Mouse (Mus musculus) liver, embryonic 14.5 days (tissue): ENCODE results near the gene Lrrc8e.
A peak's percentile ranks its signal among the peaks of the same experiment; 100 is the strongest.

Experiments
- CTCF ChIP-seq: IDR thresholded peaks from 2 replicates; pipeline ENCODE4 v1.5.1; 2016; ENCODE audit warnings: antibody characterized with exemption, low read depth, control low read depth
- EP300 ChIP-seq: IDR thresholded peaks from 2 replicates; pipeline ENCODE4 v1.6.1; 2016; ENCODE audit warnings: antibody characterized with exemption, low read depth

DNA sequence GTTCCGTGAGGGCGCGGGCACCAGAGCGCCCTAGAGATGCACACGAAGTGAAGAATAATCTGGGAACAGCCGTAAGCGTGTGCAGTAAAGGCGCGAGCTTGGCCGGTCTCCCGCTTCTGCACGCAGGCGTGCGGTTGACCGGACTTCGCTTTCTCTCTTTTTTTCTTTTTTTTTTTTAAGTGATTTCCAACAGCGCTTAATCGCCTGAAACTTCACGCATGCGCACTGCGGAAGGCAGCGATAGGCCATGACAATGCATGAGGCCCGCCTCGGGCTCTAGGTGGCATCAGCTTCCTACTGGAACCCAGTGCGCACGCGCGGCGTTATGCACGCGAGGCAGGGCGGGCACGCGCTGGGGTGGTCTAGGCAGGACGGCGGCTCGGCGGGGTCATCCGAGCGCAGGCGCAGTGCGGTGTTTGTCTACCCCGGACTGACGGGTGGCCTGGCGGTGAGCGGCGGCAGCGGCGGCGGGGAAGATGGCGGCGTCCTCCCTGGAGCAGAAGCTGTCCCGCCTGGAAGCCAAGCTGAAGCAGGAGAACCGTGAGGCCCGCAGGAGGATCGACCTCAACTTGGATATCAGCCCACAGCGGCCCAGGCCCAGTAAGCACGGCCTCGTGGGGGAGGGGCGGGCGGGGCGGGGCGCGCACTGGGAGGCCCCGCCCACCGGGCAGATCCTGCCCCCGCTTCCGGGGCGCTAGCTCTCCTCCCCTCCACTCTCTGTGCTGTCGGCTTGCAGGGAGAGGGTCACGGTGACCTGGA, 12.0 kb downstream of the Lrrc8e start, which contains the start of the genes Map2k7 and Gm49320:
- TF ChIP-seq EP300 = no peak
- TF ChIP-seq CTCF = peak; percentile 71
